Mouse (Mus musculus): ENCODE results near the gene Fancg.

- TF ChIP-seq ZKSCAN1 (IDR thresholded peaks at IDR 0.05; ENCODE audit: low read depth, low read length) (no peak), POLR2A (IDR thresholded peaks at IDR 0.05; ENCODE audit: control insufficient read depth in 1 of 2, insufficient read depth in 1 of 2, low read depth in 1 of 2, low read length in 2 of 2, poor library complexity in 1 of 2) (no peak), CTCF (IDR thresholded peaks at IDR 0.05 in 2 of 3, conservative IDR thresholded peaks at IDR 0.05 in 1 of 3; ENCODE audit: control insufficient read depth in 1 of 3, insufficient read depth in 1 of 3, low read depth in 2 of 3, low read length in 3 of 3, poor library complexity in 1 of 3, severe bottlenecking in 1 of 3) (peak; percentile 11 to 42 (median 40); a peak in 4 of 6 replicates), TBP (IDR thresholded peaks at IDR 0.05; ENCODE audit: low read depth, low read length) (no peak), MAZ (IDR thresholded peaks at IDR 0.05; ENCODE audit: low read depth, low read length) (no peak), HCFC1 (IDR thresholded peaks at IDR 0.05; ENCODE audit: low read depth, low read length) (no peak)
Observed at GRCm38 (mm10) chr4:42978062-42978461, 32.2 kb downstream of the Fancg start.
